Comparison of ENCODE assay signal across 19 mouse cellular contexts in the genomic region with DNA sequence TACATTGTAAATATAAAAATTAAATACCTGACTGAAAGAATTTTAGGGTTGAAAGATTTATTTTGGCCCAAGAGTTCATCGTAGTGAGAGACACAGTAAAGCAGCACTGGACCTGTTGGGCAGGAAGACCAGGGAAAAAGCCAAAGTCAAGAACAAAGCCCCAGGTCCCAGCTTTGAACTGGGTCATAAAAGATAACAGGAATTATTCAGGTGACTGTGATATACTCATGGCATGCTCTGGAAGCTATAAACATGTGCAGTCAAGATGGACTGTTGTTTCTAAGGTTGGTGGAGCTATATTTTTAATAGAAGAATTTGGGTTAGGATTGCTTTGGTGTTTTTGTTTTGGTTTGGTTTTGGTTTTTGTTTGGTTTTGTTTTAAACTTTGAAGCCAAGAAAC.
"Had no signal": no experiment of that assay in that cellular context is flagged by ENCODE, and none has a peak within 500 bp of the region (broad histone marks: within the 10 kb centered on the region; RNA-seq: fewer than 3 reads in every experiment).

No protein-coding gene starts in this region.

- H3K27me3 ChIP-seq: midbrain, embryonic 12.5 days; neural tube, embryonic 13.5 days; neural tube, embryonic 15.5 days had no signal

- H3K9me3 ChIP-seq: midbrain, embryonic 10.5 days; midbrain, embryonic 12.5 days; neural tube, embryonic 13.5 days; neural tube, embryonic 15.5 days had no signal

- H3K4me2 ChIP-seq: lung, embryonic 14.5 days; midbrain, embryonic 12.5 days; neural tube, embryonic 13.5 days; neural tube, embryonic 15.5 days had no signal

- H3K27ac ChIP-seq: midbrain, embryonic 10.5 days; midbrain, embryonic 12.5 days; neural tube, embryonic 13.5 days; neural tube, embryonic 15.5 days had no signal

- H3K9ac ChIP-seq: lung, embryonic 14.5 days; midbrain, embryonic 12.5 days; neural tube, embryonic 13.5 days; neural tube, embryonic 15.5 days had no signal

- ATAC-seq: midbrain, embryonic 16.5 days had no signal

- DNase-seq: lung, adult 18-20 months; lung, embryonic 14.5 days; lung, postnatal 10 days; lung, postnatal 4 days; midbrain, embryonic 14.5 days; retina, postnatal 1 day; right cerebral cortex, adult 18-20 months; right cerebral cortex, postnatal 25 days; right cerebral cortex, postnatal 4 days; spleen, adult 18-20 months; thymus, adult 18-20 months; thymus, postnatal 14 days; thymus, postnatal 36 days had no signal

- H3K4me3 ChIP-seq: midbrain, embryonic 10.5 days; midbrain, embryonic 12.5 days; myocyte; neural tube, embryonic 13.5 days; neural tube, embryonic 15.5 days had no signal
